Mouse (Mus musculus): ENCODE measurements around the gene Gm4491.

Gene Gm4491

GRCm38 (mm10) chr14:57115823-57116544 is at the start of gene Gm4491:
Gene Gm4491 (minus strand): TSS chr14:57115883.
- no peak for DNase-seq (ENCODE audit: low read depth)

GRCm38 (mm10) chr14:57161833-57162232 is 46.1 kb upstream of the Gm4491 start:
- no peak for DNase-seq (ENCODE audit: low read depth)

DNA sequence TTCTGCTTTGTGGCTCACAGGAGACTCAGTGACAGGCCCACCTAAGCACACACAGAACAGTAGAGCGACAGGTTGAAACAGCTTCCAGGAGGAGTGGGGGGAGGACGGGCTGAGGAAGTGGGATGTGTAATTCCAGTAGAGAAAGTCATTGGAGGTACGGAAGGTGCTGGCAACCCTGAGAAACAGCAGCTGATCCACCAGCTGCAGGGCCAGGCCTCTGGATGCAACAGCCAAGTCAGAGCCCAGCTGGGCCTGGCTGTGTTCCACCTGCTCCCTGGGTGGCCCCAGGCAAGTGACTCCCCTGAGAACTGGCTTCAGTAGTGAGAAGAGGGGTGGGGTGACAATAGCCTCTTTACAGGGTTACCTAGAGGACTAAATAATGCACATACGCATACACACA is 45.5 kb upstream of the Gm4491 start:
- DNase-seq (ENCODE audit: low read depth), result no peak

GRCm38 (mm10) chr14:57154916-57155315 is 39.2 kb upstream of the Gm4491 start:
- DNase-seq (ENCODE audit: low read depth), result no peak

DNA sequence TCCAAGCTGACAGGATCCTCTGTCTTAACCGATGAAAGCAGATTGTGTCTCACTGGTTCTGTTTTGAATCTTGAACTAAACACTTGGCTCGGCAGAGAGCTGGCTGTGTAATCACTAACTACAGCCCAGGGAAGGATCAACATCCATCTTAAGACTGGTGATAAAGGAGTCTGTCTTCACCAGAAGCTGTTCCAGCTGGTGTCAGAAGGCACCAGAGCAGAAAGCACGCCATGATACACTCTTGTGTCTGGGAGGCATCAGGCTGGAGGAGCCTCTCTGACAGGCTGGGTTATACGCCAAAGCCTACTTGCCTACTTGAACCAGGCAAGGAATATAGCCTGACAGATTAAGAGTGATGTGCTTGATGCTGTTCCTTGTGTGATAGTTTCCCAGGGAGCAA is 30.1 kb upstream of the Gm4491 start:
- DNase-seq (ENCODE audit: low read depth), result no peak

DNA sequence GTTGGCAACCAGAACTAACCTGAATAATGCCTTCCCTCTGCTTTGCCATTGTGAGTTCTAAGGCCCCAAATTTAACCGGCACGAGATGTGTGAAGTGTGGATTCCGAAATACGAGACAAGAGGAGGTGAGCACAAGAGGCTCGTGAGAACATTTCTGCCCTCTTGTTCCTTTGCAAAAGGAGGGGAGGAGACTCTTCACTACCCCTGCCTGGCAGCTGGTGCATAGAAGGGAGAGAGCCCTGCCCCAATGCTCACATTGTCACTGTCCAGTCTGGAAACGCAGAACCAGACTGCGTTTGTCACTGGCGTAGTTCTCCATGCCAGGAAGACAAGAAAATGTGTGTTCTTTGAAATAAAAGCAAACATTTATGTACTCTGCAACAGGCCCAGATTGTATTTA is 19.6 kb upstream of the Gm4491 start:
- no peak for DNase-seq (ENCODE audit: low read depth)

DNA sequence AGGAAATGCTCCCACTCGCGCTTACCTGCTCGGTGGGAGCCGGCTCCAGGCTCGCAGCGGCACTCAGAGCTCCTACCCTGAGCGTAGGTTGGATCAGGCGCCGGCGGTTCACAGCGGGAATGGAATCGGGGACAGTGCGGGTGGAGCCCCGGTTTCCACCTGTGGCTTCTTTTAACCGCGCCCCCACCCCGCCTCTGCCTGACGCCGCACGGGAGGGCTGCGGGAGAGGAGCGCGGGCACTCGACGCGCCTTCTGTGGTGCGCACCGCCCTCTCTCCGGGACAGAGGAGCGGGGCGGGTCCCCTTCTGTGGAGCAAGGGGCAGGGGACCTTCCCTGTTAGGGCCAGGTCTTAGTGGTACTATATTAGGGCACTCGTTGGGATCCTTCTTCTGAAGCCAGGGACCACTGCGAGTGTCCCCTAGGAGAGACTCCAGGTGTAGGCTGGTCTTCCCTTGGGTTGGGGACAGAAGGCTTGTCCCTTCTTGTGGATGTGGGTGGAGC is 17.5 kb upstream of the Gm4491 start, which contains the start of gene Gjb6:
Gene Gjb6, minus strand, starts transcription at position 451 of the 501 bp plus-strand sequence.
- no peak for DNase-seq (ENCODE audit: low read depth)

GRCm38 (mm10) chr14:57127383-57127782 is 11.7 kb upstream of the Gm4491 start:
- DNase-seq (ENCODE audit: low read depth), result no peak

- DNase-seq (ENCODE audit: low read depth), result no peak
These were observed 6.6 kb upstream of the Gm4491 start for GRCm38 (mm10) chr14:57122295-57122694.

DNA sequence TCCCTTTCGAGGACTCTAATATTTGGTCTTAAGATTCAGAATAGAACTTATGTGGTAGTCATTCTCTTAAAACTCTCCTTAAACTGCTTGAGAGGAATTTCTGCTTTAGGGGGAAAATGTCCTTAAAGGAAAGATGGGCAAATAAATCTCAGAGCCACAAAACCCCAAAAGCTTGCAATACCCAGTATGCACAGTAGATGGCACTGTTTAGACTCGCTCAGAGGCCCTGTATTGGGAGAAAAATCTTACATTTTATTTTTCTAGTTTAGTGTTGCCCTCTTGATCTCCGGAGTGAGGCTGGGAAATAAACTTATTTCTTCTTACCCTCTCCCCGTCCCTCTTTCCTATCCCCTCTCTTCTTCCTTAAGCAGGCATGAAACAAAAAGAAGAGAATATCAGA is 6.5 kb downstream of the Gm4491 start:
- DNase-seq (ENCODE audit: low read depth), result no peak

DNA sequence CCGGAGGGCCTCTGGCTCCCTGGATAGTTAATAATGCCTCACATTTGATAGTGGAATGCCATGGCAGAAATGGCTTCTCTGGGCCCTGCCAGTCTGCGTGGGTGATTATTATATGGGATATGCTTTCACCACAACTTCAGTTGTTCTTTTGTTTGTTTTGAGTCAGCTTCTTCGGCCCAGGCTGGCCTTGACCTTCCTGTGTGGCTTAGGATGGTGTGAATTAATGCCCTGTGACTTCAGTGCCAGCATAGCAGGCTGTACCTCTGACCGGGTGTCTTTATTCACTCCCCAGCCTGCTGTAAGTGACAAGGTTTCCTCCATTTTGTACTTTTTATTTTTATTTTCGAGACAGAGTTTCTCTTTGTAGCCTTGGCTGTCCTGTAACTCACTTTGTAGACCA is 7.8 kb downstream of the Gm4491 start:
- DNase-seq (ENCODE audit: low read depth), result no peak

DNA sequence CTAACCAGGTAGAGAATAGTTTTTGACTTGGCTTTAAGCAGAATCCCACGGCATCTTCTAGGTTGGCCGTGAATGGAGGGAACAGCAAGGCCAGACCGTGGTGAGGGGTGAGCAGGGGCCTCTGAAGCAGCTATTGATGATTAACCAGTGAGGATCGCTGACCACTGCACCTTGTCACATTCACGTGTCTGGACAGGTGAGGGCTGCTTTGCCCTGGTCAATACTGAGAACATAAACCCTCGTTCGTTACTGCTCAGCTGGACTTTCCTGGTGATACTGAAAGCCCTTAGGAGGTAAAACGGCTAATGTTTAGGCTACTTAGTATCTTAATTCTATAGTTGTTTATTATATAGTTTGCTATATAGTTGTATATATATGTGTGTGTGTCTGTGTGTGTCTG is 8.6 kb downstream of the Gm4491 start:
- DNase-seq (ENCODE audit: low read depth), result no peak

DNA sequence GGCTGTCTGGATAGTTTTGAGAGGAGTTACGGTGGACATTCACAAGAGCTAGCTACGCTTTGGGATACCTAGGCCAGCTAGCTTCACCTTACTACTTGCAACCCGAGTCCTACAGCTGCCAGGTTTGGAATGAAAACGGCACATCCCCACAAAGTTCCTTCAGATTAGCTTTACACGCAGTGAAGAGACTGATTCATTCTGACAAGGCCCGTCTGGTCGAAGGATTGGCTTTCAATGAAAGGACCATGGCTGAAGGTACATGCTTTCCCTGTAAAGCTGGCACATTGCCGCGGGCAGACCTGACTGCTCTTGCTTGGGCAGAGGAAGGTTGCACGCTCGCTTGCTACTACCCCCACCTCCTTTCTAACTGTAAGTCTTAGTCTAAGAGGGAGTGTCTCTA is 10.0 kb downstream of the Gm4491 start:
- DNase-seq (ENCODE audit: low read depth), result no peak

DNA sequence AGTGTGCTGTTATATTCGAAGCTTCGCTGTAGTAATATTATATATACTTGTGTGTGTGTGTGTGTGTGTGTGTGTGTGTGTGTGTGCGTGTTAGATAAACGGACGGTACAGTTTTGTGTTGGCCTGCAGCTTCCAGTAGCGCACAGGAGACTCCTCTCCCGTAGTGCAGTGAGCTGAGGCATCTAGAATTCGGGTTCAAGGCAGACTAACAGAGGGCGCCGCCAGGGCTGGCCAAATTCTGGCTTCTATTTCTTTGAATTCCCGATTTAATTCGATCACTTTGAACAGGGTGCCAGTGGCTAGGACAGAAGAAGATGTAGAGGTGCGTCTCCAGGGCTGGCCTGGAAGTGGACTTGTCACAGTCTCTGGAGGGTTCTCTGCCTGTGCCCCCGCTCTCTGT is 10.6 kb downstream of the Gm4491 start:
- no peak for DNase-seq (ENCODE audit: low read depth)

- DNase-seq (ENCODE audit: low read depth), result no peak
These were observed 11.3 kb downstream of the Gm4491 start, which contains the start of gene Gjb2 for GRCm38 (mm10) chr14:57104106-57105023. Gene Gjb2 (minus strand): TSS chr14:57104702.

GRCm38 (mm10) chr14:57103711-57104105 is 12.0 kb downstream of the Gm4491 start:
- DNase-seq (ENCODE audit: low read depth), result no peak

- DNase-seq (ENCODE audit: low read depth), result no peak
These were observed 12.6 kb downstream of the Gm4491 start for GRCm38 (mm10) chr14:57103121-57103520.

DNA sequence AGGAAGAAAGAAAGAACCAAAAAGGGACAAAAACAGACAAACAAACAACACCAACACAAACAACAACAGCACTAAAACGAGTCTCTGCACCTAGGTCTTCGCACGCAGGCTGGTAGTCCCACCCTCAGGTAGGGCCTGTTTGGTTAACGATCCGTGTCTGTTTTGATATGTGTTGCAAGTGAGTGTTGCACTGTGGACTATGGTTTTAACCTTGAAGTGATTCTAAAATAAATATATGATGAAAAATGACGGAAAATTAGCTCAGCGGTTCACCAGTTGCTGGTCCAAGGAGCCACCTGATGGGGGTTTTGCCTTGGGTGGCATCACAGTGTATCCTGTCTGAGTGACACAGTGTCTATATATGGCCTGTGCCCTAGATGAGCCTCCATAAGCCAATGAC is 14.1 kb downstream of the Gm4491 start:
- DNase-seq (ENCODE audit: low read depth), result no peak

- no peak for DNase-seq (ENCODE audit: low read depth)
These were observed 19.8 kb downstream of the Gm4491 start for GRCm38 (mm10) chr14:57095855-57096254.

- DNase-seq (ENCODE audit: low read depth), result peak; percentile 49
These were observed 22.7 kb downstream of the Gm4491 start for GRCm38 (mm10) chr14:57093029-57093428.

- no peak for DNase-seq (ENCODE audit: low read depth)
These were observed 25.7 kb downstream of the Gm4491 start for GRCm38 (mm10) chr14:57090001-57090400.

GRCm38 (mm10) chr14:57089107-57089506 is 26.6 kb downstream of the Gm4491 start:
- no peak for DNase-seq (ENCODE audit: low read depth)

GRCm38 (mm10) chr14:57084180-57084668 is 31.5 kb downstream of the Gm4491 start:
- DNase-seq (ENCODE audit: low read depth), result no peak

All from c-Kit-positive CD71-positive TER-119-negative erythroid progenitor cells, embryonic 14.5 days (primary cell).